Mouse (Mus musculus): ENCODE results near the gene Chn2. TPM values are rescaled to one million over a fixed set of nuclear protein-coding genes. Genes with fewer than 3 reads are reported as not detected.

Gene Chn2
- polyA plus RNA-seq, 1 experiment from 2014 or later: 42.0 TPM

DNA sequence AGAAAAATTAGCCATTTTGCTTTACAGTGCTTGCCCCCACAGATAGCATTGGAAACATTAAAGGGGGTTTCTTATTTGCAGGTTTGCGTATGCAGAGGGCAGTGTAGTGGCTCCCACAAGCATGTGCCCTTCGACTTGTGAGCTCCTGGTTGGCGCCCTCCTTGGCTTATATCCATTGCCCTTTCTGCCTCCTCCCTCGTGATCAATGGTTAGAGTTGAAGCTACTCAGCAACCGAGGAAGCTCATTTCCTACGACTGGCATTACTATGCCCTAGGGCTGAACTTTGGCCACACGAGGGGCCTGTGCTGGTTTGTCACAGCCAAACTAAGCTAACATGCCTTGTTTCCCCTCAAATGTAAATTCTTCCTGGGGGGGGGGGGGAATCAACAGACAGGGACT is 11.8 kb downstream of the Chn2 start:
- no peak for ATAC-seq
- Histone ChIP-seq H3K27me3 (replicated peaks; ENCODE audit: control insufficient read depth, insufficient read depth, low read length) (no peaks in the 10 kb centered on the region), H3K4me3 (replicated peaks; ENCODE audit: low read length) (no peak overlapping the region), H3K27ac (ENCODE audit: low read length) (no peak overlapping the region; the same call in 1 of the 2 replicates), H3K9me3 (ENCODE audit: control insufficient read depth, low read length) (no peaks in the 10 kb centered on the region), H3K36me3 (ENCODE audit: control insufficient read depth, insufficient read depth) (no peaks in the 10 kb centered on the region), H3K4me1 (replicated peaks; ENCODE audit: control insufficient read depth, insufficient read depth, low read length) (peaks cover 38% of the 10 kb centered on the region), H3K4me2 (ENCODE audit: low read length) (no peak overlapping the region), H3K9ac (replicated peaks; ENCODE audit: low read depth, low read length) (no peak overlapping the region)
- WGBS: 68% methylated on average over 7 of the region's 7 CpGs

- Histone ChIP-seq H3K9ac (replicated peaks; ENCODE audit: low read depth, low read length) (no peak overlapping the region), H3K4me2 (ENCODE audit: low read length) (no peak overlapping the region), H3K4me1 (replicated peaks; ENCODE audit: control insufficient read depth, insufficient read depth, low read length) (peaks cover 45% of the 10 kb centered on the region), H3K27ac (ENCODE audit: low read length) (no peak overlapping the region), H3K27me3 (replicated peaks; ENCODE audit: control insufficient read depth, insufficient read depth, low read length) (no peaks in the 10 kb centered on the region), H3K9me3 (ENCODE audit: control insufficient read depth, low read length) (no peaks in the 10 kb centered on the region), H3K4me3 (replicated peaks; ENCODE audit: low read length) (no peak overlapping the region), H3K36me3 (ENCODE audit: control insufficient read depth, insufficient read depth) (no peaks in the 10 kb centered on the region)
- ATAC-seq: no peak
- 69% methylated on average over 7 of the region's 7 CpGs for WGBS
Measured at GRCm38 (mm10) chr6:54052124-54052523, 12.8 kb downstream of the Chn2 start.

GRCm38 (mm10) chr6:54052666-54053065 is 13.3 kb downstream of the Chn2 start:
- no peaks in the 10 kb centered on the region for H3K36me3 ChIP-seq (ENCODE audit: control insufficient read depth, insufficient read depth)
- no peak overlapping the region for H3K4me3 ChIP-seq (replicated peaks; ENCODE audit: low read length)
- H3K27me3 ChIP-seq (replicated peaks; ENCODE audit: control insufficient read depth, insufficient read depth, low read length): no peaks in the 10 kb centered on the region
- H3K9ac ChIP-seq (replicated peaks; ENCODE audit: low read depth, low read length): no peak overlapping the region
- WGBS: 82% methylated on average over 1 of the region's 1 CpGs
- peaks cover 45% of the 10 kb centered on the region for H3K4me1 ChIP-seq (replicated peaks; ENCODE audit: control insufficient read depth, insufficient read depth, low read length)
- no peaks in the 10 kb centered on the region for H3K9me3 ChIP-seq (ENCODE audit: control insufficient read depth, low read length)
- no peak overlapping the region for H3K27ac ChIP-seq (ENCODE audit: low read length)
- no peak overlapping the region for H3K4me2 ChIP-seq (ENCODE audit: low read length)
- no peak for ATAC-seq

GRCm38 (mm10) chr6:54053316-54053715 is 14.0 kb downstream of the Chn2 start:
- WGBS: 44% methylated on average over 3 of the region's 3 CpGs
- ATAC-seq: no peak
- Histone ChIP-seq H3K36me3 (ENCODE audit: control insufficient read depth, insufficient read depth) (no peaks in the 10 kb centered on the region), H3K9me3 (ENCODE audit: control insufficient read depth, low read length) (no peaks in the 10 kb centered on the region), H3K4me2 (ENCODE audit: low read length) (no peak overlapping the region; the same call in 1 of the 2 replicates), H3K9ac (replicated peaks; ENCODE audit: low read depth, low read length) (no peak overlapping the region), H3K4me1 (replicated peaks; ENCODE audit: control insufficient read depth, insufficient read depth, low read length) (peaks cover 45% of the 10 kb centered on the region), H3K4me3 (replicated peaks; ENCODE audit: low read length) (no peak overlapping the region), H3K27me3 (replicated peaks; ENCODE audit: control insufficient read depth, insufficient read depth, low read length) (no peaks in the 10 kb centered on the region), H3K27ac (ENCODE audit: low read length) (no peak overlapping the region)

GRCm38 (mm10) chr6:54055387-54055786 is 16.0 kb downstream of the Chn2 start:
- peaks cover 45% of the 10 kb centered on the region for H3K4me1 ChIP-seq (replicated peaks; ENCODE audit: control insufficient read depth, insufficient read depth, low read length)
- H3K9ac ChIP-seq (replicated peaks; ENCODE audit: low read depth, low read length): no peak overlapping the region
- 68% methylated on average over 5 of the region's 5 CpGs for WGBS
- no peaks in the 10 kb centered on the region for H3K36me3 ChIP-seq (ENCODE audit: control insufficient read depth, insufficient read depth)
- no peak for ATAC-seq
- no peak overlapping the region for H3K4me3 ChIP-seq (replicated peaks; ENCODE audit: low read length)
- no peaks in the 10 kb centered on the region for H3K9me3 ChIP-seq (ENCODE audit: control insufficient read depth, low read length)
- no peaks in the 10 kb centered on the region for H3K27me3 ChIP-seq (replicated peaks; ENCODE audit: control insufficient read depth, insufficient read depth, low read length)
- H3K4me2 ChIP-seq (ENCODE audit: low read length): no peak overlapping the region
- no peak overlapping the region for H3K27ac ChIP-seq (ENCODE audit: low read length)

DNA sequence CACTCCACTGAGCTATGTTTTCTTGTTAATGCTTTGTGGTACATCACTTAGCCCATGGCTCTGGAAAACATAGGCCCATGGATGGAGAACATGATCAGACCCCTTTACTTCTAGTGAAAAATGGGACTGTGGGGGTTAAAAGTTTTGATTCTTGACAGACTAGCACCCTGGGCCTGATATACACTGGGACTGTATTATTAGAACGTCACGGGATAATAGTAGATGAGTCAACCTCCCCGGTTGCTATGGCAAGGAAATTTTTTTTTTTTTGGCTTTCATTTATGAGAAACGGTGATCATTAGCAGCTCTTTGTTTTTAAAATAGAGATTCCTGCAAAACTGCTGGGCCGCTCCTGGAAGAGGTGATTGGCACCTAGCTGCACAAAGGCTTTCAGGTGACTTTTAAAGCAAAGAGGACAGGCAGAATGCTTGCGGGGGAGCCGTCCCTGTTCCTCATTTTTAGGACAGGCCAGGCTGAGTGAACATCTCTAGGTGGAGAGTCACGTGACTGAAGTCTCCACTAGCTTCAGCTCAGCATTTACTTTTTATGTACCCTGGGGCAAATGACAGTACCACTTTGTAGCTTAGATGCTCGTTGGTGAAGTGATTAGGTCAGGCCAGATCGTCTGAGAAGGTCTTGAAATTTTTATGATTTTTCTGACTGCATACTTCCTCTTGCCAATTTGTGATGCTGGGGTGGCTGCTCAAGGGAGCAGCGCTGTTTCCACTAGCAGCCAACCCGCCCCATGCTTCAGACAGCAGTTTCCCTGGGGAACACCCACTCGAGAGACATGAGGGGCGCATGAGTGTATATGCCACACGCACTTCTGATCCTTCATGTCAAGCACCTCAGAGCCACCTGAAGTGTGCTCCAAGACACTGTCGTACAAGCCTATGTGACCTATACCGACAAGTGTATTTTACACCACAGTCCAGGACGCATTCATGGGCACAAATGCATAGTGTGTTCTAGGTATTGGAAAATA is 17.5 kb downstream of the Chn2 start:
- Histone ChIP-seq H3K9ac (replicated peaks; ENCODE audit: low read depth, low read length) (no peak overlapping the region), H3K27me3 (replicated peaks; ENCODE audit: control insufficient read depth, insufficient read depth, low read length) (no peaks in the 10 kb centered on the region), H3K4me2 (ENCODE audit: low read length) (no peak overlapping the region), H3K36me3 (ENCODE audit: control insufficient read depth, insufficient read depth) (no peaks in the 10 kb centered on the region), H3K27ac (ENCODE audit: low read length) (peak overlapping the region; percentile 71), H3K4me1 (replicated peaks; ENCODE audit: control insufficient read depth, insufficient read depth, low read length) (peaks cover 41% of the 10 kb centered on the region), H3K9me3 (ENCODE audit: control insufficient read depth, low read length) (no peaks in the 10 kb centered on the region), H3K4me3 (replicated peaks; ENCODE audit: low read length) (no peak overlapping the region)
- peak; percentile 60; the same call in 1 of the 2 replicates for ATAC-seq
- WGBS: 52% methylated on average over 18 of the region's 18 CpGs

GRCm38 (mm10) chr6:54057661-54058060 is 18.3 kb downstream of the Chn2 start:
- WGBS: 80% methylated on average over 10 of the region's 10 CpGs
- no peak overlapping the region for H3K4me3 ChIP-seq (replicated peaks; ENCODE audit: low read length)
- no peak for ATAC-seq

DNA sequence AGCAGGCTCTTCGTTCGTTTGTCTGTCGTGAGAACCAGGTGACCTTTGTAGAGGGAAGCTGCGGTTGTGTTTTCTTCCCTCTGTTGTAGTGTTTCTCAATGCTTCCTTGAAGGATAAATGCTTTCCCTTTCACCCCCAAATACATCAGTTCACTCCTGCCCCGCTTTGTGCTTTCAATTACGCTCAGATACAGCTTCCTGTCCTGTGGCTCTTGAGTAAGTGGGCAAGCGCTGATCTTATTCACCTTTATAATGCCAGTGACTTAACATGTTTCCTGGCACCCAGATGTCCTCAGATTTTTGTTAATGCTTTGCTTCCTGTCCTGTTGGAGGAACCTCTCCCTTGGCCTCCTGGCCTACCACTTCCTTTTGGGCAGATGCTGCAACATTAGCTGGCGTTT is 19.5 kb downstream of the Chn2 start:
- no peak for ATAC-seq
- no peak overlapping the region for H3K9ac ChIP-seq (replicated peaks; ENCODE audit: low read depth, low read length)
- H3K4me1 ChIP-seq (replicated peaks; ENCODE audit: control insufficient read depth, insufficient read depth, low read length): peaks cover 23% of the 10 kb centered on the region
- no peaks in the 10 kb centered on the region for H3K36me3 ChIP-seq (ENCODE audit: control insufficient read depth, insufficient read depth)
- no peak overlapping the region for H3K27ac ChIP-seq (ENCODE audit: low read length)
- H3K27me3 ChIP-seq (replicated peaks; ENCODE audit: control insufficient read depth, insufficient read depth, low read length): no peaks in the 10 kb centered on the region
- H3K4me3 ChIP-seq (replicated peaks; ENCODE audit: low read length): no peak overlapping the region
- 78% methylated on average over 8 of the region's 8 CpGs for WGBS
- no peaks in the 10 kb centered on the region for H3K9me3 ChIP-seq (ENCODE audit: control insufficient read depth, low read length)
- H3K4me2 ChIP-seq (ENCODE audit: low read length): no peak overlapping the region

More at GRCm38 (mm10) chr6:54057661-54058060, 18.3 kb downstream of the Chn2 start:
- no peak overlapping the region for H3K4me2 ChIP-seq (ENCODE audit: low read length)
- H3K9me3 ChIP-seq (ENCODE audit: control insufficient read depth, low read length): no peaks in the 10 kb centered on the region
- H3K4me1 ChIP-seq (replicated peaks; ENCODE audit: control insufficient read depth, insufficient read depth, low read length): peaks cover 34% of the 10 kb centered on the region
- H3K9ac ChIP-seq (replicated peaks; ENCODE audit: low read depth, low read length): no peak overlapping the region
- no peak overlapping the region for H3K27ac ChIP-seq (ENCODE audit: low read length)
- no peaks in the 10 kb centered on the region for H3K36me3 ChIP-seq (ENCODE audit: control insufficient read depth, insufficient read depth)
- H3K27me3 ChIP-seq (replicated peaks; ENCODE audit: control insufficient read depth, insufficient read depth, low read length): no peaks in the 10 kb centered on the region

- H3K36me3 ChIP-seq (ENCODE audit: control insufficient read depth, insufficient read depth): no peaks in the 10 kb centered on the region
Measured at GRCm38 (mm10) chr6:54060258-54060657, 20.9 kb downstream of the Chn2 start.

More at GRCm38 (mm10) chr6:54060258-54060657, 20.9 kb downstream of the Chn2 start:
- Histone ChIP-seq H3K9me3 (ENCODE audit: control insufficient read depth, low read length) (0 out of 2 replicates have a peak, but pooled peaks cover 2% of the 10 kb centered on the region), H3K4me2 (ENCODE audit: low read length) (no peak overlapping the region), H3K4me1 (replicated peaks; ENCODE audit: control insufficient read depth, insufficient read depth, low read length) (peaks cover 19% of the 10 kb centered on the region), H3K9ac (replicated peaks; ENCODE audit: low read depth, low read length) (no peak overlapping the region), H3K27ac (ENCODE audit: low read length) (no peak overlapping the region), H3K4me3 (replicated peaks; ENCODE audit: low read length) (no peak overlapping the region), H3K27me3 (replicated peaks; ENCODE audit: control insufficient read depth, insufficient read depth, low read length) (no peaks in the 10 kb centered on the region)
- ATAC-seq: no peak
- WGBS: 91% methylated on average over 3 of the region's 3 CpGs
